Mouse (Mus musculus) midbrain, embryonic 16.5 days (tissue): Measurements from ENCODE around the gene Esrrg. TPM values are rescaled to one million over a fixed set of nuclear protein-coding genes. Genes with fewer than 3 reads are reported as not detected.

Experiments
- ATAC-seq: fragments of 200-750 bp; cut with Nextera tagmentation; 2 replicates; pipeline ENCODE4 v1.8.0; 2017; ENCODE audit warnings: moderate TSS enrichment
- H3K27ac ChIP-seq: fragments of 300-500 bp; sonication (generic); 2 replicates; pipeline ENCODE4 v1.5.1; 2014; ENCODE audit warnings: mild to moderate bottlenecking, low read length, mixed read lengths
- H3K27me3 ChIP-seq: fragments of 300-500 bp; sonication (generic); 2 replicates; pipeline ENCODE4 v1.6.1; 2014; ENCODE audit warnings: low read depth, low read length, mixed read lengths; ENCODE audit not compliant: control insufficient read depth, insufficient read depth
- H3K36me3 ChIP-seq: fragments of 300-500 bp; sonication (generic); 2 replicates; pipeline ENCODE4 v1.6.1; 2014; ENCODE audit warnings: mild to moderate bottlenecking, low read length, moderate library complexity, mixed read lengths; ENCODE audit not compliant: control insufficient read depth, insufficient read depth
- H3K4me1 ChIP-seq: fragments of 300-500 bp; sonication (generic); 2 replicates; pipeline ENCODE4 v1.6.1; 2014; ENCODE audit warnings: mild to moderate bottlenecking, low read length, mixed read lengths; ENCODE audit not compliant: control insufficient read depth, insufficient read depth
- H3K4me2 ChIP-seq: fragments of 300-500 bp; sonication (generic); 2 replicates; pipeline ENCODE4 v1.6.1; 2014; ENCODE audit warnings: mild to moderate bottlenecking, low read length, mixed read lengths
- H3K4me3 ChIP-seq: fragments of 300-500 bp; sonication (generic); 2 replicates; pipeline ENCODE4 v1.5.1; 2014; ENCODE audit warnings: low read depth, mild to moderate bottlenecking, low read length, moderate library complexity, mixed read lengths
- H3K9ac ChIP-seq: fragments of 300-500 bp; sonication (generic); 2 replicates; pipeline ENCODE4 v1.6.1; 2014; ENCODE audit warnings: low read depth, low read length, mixed read lengths
- H3K9me3 ChIP-seq: fragments of 300-500 bp; sonication (generic); replicated peaks from 2 replicates; pipeline ENCODE4 v1.6.1; 2014; ENCODE audit warnings: mild to moderate bottlenecking, low read length, mixed read lengths; ENCODE audit not compliant: control insufficient read depth, poor library complexity, severe bottlenecking
- WGBS: fragments of 180-500 bp; shearing (Covaris S2); extraction: QIAGEN DNeasy Blood & Tissue Kit; methylation state at CpG from one replicate; pipeline ENCODE4 v1.1.7; 2014; 5-methylcytosine and 5-hydroxymethylcytosine counted together
- polyA plus RNA-seq: library from polyadenylated mRNA; unstranded; fragments of >200 nt; fragmentation: Nextera tagmentation; extraction: Ambion mirVana; gene quantifications from 2 replicates; pipeline ENCODE4 v1.2.1, GENCODE M21; 2015

Gene Esrrg
- polyA plus RNA-seq, 1 experiment from 2014 or later: 24.9 TPM

- Histone ChIP-seq H3K27ac (no peak overlapping the region), H3K4me3 (no peak overlapping the region), H3K4me1 (peaks cover under 1% of the 10 kb centered on the region; the same call in 1 of the 2 replicates), H3K36me3 (no peaks in the 10 kb centered on the region), H3K9ac (no peak overlapping the region), H3K27me3 (no peaks in the 10 kb centered on the region), H3K4me2 (no peak overlapping the region), H3K9me3 (no peaks in the 10 kb centered on the region)
- WGBS: 82% methylated on average over 7 of the region's 7 CpGs
- no peak for ATAC-seq
These were observed 259.8 kb downstream of the Esrrg start for GRCm38 (mm10) chr1:187868427-187868826.

GRCm38 (mm10) chr1:187872208-187872607 lies 263.6 kb downstream of the Esrrg start:
- no peak for ATAC-seq
- no peak overlapping the region for H3K4me3 ChIP-seq
- no peaks in the 10 kb centered on the region for H3K27me3 ChIP-seq
- no peaks in the 10 kb centered on the region for H3K4me1 ChIP-seq
- H3K4me2 ChIP-seq: no peak overlapping the region
- H3K9me3 ChIP-seq: no peaks in the 10 kb centered on the region
- H3K36me3 ChIP-seq: no peaks in the 10 kb centered on the region
- 65% methylated on average over 8 of the region's 8 CpGs for WGBS
- no peak overlapping the region for H3K9ac ChIP-seq
- no peak overlapping the region for H3K27ac ChIP-seq

GRCm38 (mm10) chr1:187872744-187873143 lies 264.2 kb downstream of the Esrrg start:
- WGBS: 62% methylated on average over 6 of the region's 6 CpGs
- no peak overlapping the region for H3K9ac ChIP-seq
- no peaks in the 10 kb centered on the region for H3K4me1 ChIP-seq
- H3K27me3 ChIP-seq: no peaks in the 10 kb centered on the region
- H3K27ac ChIP-seq: no peak overlapping the region
- ATAC-seq: no peak
- no peak overlapping the region for H3K4me3 ChIP-seq
- no peak overlapping the region for H3K4me2 ChIP-seq
- no peaks in the 10 kb centered on the region for H3K36me3 ChIP-seq
- no peaks in the 10 kb centered on the region for H3K9me3 ChIP-seq

- 83% methylated on average over 2 of the region's 2 CpGs for WGBS
- Histone ChIP-seq H3K4me3 (no peak overlapping the region), H3K27me3 (no peaks in the 10 kb centered on the region), H3K36me3 (no peaks in the 10 kb centered on the region), H3K9ac (no peak overlapping the region), H3K4me1 (no peaks in the 10 kb centered on the region), H3K27ac (no peak overlapping the region), H3K9me3 (no peaks in the 10 kb centered on the region), H3K4me2 (no peak overlapping the region)
- ATAC-seq: no peak
These were observed 265.2 kb downstream of the Esrrg start for GRCm38 (mm10) chr1:187873770-187874169.

DNA sequence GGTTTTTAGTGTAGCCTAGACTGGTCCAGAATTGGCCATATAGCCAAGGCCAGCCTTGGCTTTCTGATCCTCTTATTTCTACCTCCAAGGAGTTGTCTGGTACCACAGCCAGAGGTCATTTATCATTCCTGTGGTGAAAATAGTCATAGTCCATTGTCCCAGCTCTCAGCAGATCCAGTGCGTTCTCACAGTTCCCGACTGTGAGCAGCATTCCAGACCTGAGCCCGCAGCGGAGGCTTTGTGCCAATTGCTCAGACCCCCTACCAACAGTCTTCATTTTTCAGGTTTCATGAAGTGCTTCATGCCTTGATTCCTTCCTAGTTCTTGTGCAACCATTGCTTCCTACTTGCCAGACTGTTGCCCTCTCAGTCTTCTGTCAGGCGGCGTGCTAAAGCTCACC lies 278.7 kb downstream of the Esrrg start:
- Histone ChIP-seq H3K4me3 (no peak overlapping the region), H3K36me3 (no peaks in the 10 kb centered on the region), H3K4me1 (no peaks in the 10 kb centered on the region), H3K4me2 (no peak overlapping the region), H3K9ac (no peak overlapping the region), H3K27ac (no peak overlapping the region), H3K27me3 (no peaks in the 10 kb centered on the region), H3K9me3 (no peaks in the 10 kb centered on the region)
- 89% methylated on average over 6 of the region's 6 CpGs for WGBS
- no peak for ATAC-seq

- no peaks in the 10 kb centered on the region for H3K4me1 ChIP-seq
These were observed 279.6 kb downstream of the Esrrg start for GRCm38 (mm10) chr1:187888142-187888541.

GRCm38 (mm10) chr1:187889096-187889495 lies 280.5 kb downstream of the Esrrg start:
- Histone ChIP-seq H3K36me3 (no peaks in the 10 kb centered on the region), H3K27ac (no peak overlapping the region), H3K27me3 (no peaks in the 10 kb centered on the region), H3K4me3 (no peak overlapping the region), H3K9ac (no peak overlapping the region), H3K9me3 (no peaks in the 10 kb centered on the region), H3K4me1 (no peaks in the 10 kb centered on the region), H3K4me2 (no peak overlapping the region)
- 94% methylated on average over 4 of the region's 4 CpGs for WGBS
- ATAC-seq: no peak

More at GRCm38 (mm10) chr1:187888142-187888541, 279.6 kb downstream of the Esrrg start:
- WGBS: 75% methylated on average over 8 of the region's 8 CpGs
- H3K27ac ChIP-seq: no peak overlapping the region
- H3K9me3 ChIP-seq: no peaks in the 10 kb centered on the region
- H3K4me2 ChIP-seq: no peak overlapping the region
- H3K9ac ChIP-seq: no peak overlapping the region
- no peak for ATAC-seq
- no peaks in the 10 kb centered on the region for H3K36me3 ChIP-seq
- H3K4me3 ChIP-seq: no peak overlapping the region
- no peaks in the 10 kb centered on the region for H3K27me3 ChIP-seq

- WGBS: 89% methylated on average over 9 of the region's 9 CpGs
- Histone ChIP-seq H3K36me3 (no peaks in the 10 kb centered on the region), H3K4me3 (no peak overlapping the region), H3K4me1 (no peaks in the 10 kb centered on the region), H3K27me3 (no peaks in the 10 kb centered on the region), H3K4me2 (no peak overlapping the region), H3K27ac (no peak overlapping the region), H3K9me3 (no peaks in the 10 kb centered on the region), H3K9ac (no peak overlapping the region)
- ATAC-seq: no peak
These were observed 282.7 kb downstream of the Esrrg start for GRCm38 (mm10) chr1:187891262-187891661.

DNA sequence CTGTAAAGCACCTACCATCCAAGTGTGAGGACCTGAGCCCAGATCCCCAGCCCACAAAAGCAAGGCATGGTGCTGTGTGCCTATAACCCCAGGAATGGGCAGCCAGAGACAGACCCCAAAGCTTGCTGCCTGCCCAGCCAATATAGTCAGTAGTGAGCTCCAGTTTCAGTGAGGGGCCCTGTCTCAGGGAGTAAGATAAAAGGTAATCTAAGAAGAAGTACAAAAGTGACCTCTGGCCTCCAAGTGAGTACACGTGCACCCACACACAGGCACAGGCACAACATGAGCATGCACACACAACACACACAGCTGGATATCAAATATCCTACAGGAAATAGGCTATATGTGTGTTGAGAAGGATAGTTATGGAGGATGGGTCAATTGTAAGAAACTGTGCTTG lies 286.9 kb downstream of the Esrrg start:
- Histone ChIP-seq H3K4me2 (no peak overlapping the region), H3K27me3 (no peaks in the 10 kb centered on the region), H3K9me3 (no peaks in the 10 kb centered on the region), H3K36me3 (no peaks in the 10 kb centered on the region), H3K4me3 (no peak overlapping the region), H3K4me1 (no peaks in the 10 kb centered on the region), H3K27ac (no peak overlapping the region), H3K9ac (no peak overlapping the region)
- no peak for ATAC-seq
- WGBS: 70% methylated on average over 1 of the region's 1 CpGs

DNA sequence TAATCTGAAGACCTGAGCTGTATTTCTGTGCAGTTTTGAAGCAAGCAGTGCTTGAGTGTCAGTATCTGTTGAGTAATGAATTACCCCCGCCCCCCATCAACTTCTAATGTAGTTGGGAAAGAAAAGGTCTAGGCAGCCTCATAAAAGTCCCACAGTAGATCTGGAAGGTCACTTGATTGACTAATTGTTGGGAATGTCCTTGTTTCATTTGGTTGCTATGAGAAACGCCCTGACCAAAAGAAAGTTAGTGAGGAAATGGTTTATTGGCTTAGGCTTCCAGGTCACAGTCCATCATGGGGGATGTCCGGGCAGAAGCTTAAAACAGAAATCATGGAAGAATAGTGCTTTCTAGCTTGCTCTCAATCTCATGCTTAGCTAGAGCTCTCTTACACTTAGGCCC lies 287.7 kb downstream of the Esrrg start:
- Histone ChIP-seq H3K27me3 (no peaks in the 10 kb centered on the region), H3K4me1 (no peaks in the 10 kb centered on the region), H3K9me3 (no peaks in the 10 kb centered on the region), H3K9ac (no peak overlapping the region), H3K4me2 (no peak overlapping the region), H3K27ac (no peak overlapping the region), H3K36me3 (no peaks in the 10 kb centered on the region), H3K4me3 (no peak overlapping the region)
- ATAC-seq: no peak
- 86% methylated on average over 3 of the region's 3 CpGs for WGBS
